Mouse (Mus musculus) kidney, postnatal 10 days (tissue): Measurements from ENCODE around the gene Hrg.
"Not testable (repeated sequence)": the region's sequence is repeated elsewhere in the genome, so short reads cannot be mapped to it uniquely, and the experiment has no call there.

Experiments
- DNase-seq: peaks from one replicate; pipeline ENCODE4 v3.0.0; 2021; ENCODE audit warnings: mixed read lengths

Gene Hrg

DNA sequence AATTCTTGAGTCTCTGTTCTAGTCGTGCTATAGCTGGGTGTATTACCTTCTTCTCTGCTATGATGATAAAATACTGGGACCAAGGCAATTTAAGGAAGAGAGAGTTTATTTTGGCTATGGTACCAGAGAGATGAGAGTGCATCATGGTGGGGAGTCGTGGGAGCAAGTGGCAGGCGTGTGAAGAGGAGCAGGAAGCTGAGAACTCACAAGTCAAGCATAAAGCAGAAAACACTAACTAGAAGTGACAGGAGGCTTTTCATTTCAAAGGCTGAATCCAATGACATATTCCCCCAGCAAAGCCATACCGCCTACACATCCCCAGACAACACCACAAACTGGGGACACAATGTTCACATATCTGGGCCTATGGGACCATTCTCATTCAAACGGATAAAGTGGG, 11.4 kb downstream of the Hrg start:
- no peak for DNase-seq

DNA sequence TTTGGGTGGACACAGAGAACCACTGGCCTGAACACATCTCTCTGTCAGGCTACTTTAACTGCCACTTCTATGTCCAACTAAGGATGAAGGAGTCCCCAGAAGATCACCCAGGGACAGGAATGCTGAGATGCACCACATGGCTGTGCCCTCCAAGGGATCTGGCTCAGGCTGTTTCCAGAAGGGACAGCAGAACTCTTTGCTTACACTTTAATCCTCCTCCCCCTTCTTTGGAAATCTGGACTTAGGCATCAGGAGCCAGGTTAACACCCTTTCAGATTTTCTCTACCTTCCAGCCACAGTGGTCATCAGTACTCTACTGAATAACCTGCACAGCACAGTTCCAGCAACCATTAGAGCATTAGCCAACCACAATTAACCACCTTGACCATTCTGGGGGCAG, 12.4 kb downstream of the Hrg start:
- no peak for DNase-seq

DNA sequence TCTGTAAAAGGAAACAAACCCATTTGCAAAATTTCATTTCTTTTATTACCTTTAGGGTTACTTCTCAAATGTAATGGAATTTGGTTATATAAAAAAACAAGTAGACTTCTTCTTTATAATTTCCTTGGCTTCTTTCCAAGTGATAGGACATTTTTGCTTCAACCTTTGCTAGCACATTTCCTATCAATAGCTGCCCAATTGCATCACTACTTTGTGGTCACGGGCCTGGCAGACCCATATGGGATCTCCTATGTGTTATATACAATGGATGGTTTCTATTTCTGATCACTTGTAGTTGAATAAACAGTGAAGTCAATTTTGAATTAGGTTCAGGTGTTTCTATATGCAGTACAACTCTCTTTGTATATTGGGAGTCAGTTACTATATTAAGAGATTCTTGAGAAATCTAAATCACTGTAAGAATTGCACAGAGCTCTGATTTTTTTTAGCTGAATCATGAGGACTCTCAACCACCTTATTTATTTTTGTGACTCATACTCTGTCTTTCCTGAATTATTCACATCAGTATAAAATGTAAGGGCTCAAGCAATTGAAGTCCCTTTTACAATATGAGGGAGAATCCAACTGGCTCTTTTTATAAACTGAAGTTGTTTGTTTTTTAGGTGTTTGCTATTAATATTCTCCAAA, 16.6 kb downstream of the Hrg start:
- DNase-seq = no peak

DNA sequence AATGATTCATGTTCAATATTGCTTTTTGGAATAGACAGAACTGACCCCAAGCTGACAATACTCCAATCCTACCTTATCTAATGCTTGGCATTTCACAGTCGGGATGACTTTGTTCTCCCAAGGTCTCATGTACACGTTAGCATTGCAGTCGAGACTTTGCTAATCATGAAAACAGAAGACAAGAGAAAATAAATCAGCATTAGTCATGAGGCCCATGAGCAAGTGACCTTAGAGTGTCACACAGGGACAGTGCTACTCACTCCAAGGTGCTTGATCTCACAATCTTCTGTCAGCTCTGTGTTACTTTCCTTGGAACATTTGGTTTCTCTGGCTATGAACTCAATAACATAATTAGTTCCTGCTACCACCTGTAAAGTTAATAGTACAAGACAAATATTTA, 46.1 kb downstream of the Hrg start:
- DNase-seq = not testable (repeated sequence)
